Mouse (Mus musculus) layer of hippocampus, adult 18-20 months (tissue): ENCODE measurements around the gene Nfib. TPM values are rescaled to one million over a fixed set of nuclear protein-coding genes. Genes with fewer than 3 reads are reported as not detected.

Source experiments
- DNase-seq, 2 experiments: peaks; one replicate each; pipeline ENCODE4 v3.0.0; 2022; ENCODE audit warnings: low spot score in 2 of 2
- total RNA-seq, 2 experiments: library from RNA; stranded (reverse); gene quantifications; 2 replicates each; pipeline ENCODE4 v1.2.3; 2021

Gene Nfib
- total RNA-seq, 2 experiments from 2014 or later, result 153 to 156 TPM

GRCm38 (mm10) chr4:82474334-82474733 is 231.2 kb downstream of the Nfib start:
- no peak for DNase-seq

GRCm38 (mm10) chr4:82470938-82471320 is 234.6 kb downstream of the Nfib start:
- DNase-seq, result no peak

GRCm38 (mm10) chr4:82470212-82470937 is 235.2 kb downstream of the Nfib start:
- no peak for DNase-seq

GRCm38 (mm10) chr4:82468944-82469343 is 236.6 kb downstream of the Nfib start:
- DNase-seq, result no peak

- no peak for DNase-seq
Measured at GRCm38 (mm10) chr4:82466717-82467116, 238.8 kb downstream of the Nfib start.

- no peak for DNase-seq
Measured at GRCm38 (mm10) chr4:82466144-82466543, 239.4 kb downstream of the Nfib start.

GRCm38 (mm10) chr4:82464051-82464632 is 241.4 kb downstream of the Nfib start:
- peak in 1 of 2 experiments; percentile 51 for DNase-seq

GRCm38 (mm10) chr4:82463189-82463715 is 242.3 kb downstream of the Nfib start:
- no peak for DNase-seq

- DNase-seq, result no peak
Measured at GRCm38 (mm10) chr4:82461676-82462075, 243.9 kb downstream of the Nfib start.

GRCm38 (mm10) chr4:82458895-82459294 is 246.7 kb downstream of the Nfib start:
- peak in 1 of 2 experiments; percentile 55 for DNase-seq

GRCm38 (mm10) chr4:82456908-82457307 is 248.6 kb downstream of the Nfib start:
- DNase-seq, result no peak

- DNase-seq, result no peak
Measured at GRCm38 (mm10) chr4:82456323-82456713, 249.2 kb downstream of the Nfib start.

GRCm38 (mm10) chr4:82455617-82456322 is 249.8 kb downstream of the Nfib start:
- no peak for DNase-seq

GRCm38 (mm10) chr4:82454989-82455388 is 250.6 kb downstream of the Nfib start:
- peak; percentile 34 to 76 for DNase-seq

- DNase-seq, result no peak
Measured at GRCm38 (mm10) chr4:82453341-82453740, 252.2 kb downstream of the Nfib start.

- no peak for DNase-seq
Measured at GRCm38 (mm10) chr4:82452905-82453304, 252.6 kb downstream of the Nfib start.

GRCm38 (mm10) chr4:82447061-82447671 is 258.4 kb downstream of the Nfib start:
- DNase-seq, result peak; percentile 56 to 83

GRCm38 (mm10) chr4:82444078-82444477 is 261.5 kb downstream of the Nfib start:
- DNase-seq, result no peak

GRCm38 (mm10) chr4:82443441-82443840 is 262.1 kb downstream of the Nfib start:
- no peak for DNase-seq

GRCm38 (mm10) chr4:82443003-82443402 is 262.5 kb downstream of the Nfib start:
- no peak for DNase-seq

- DNase-seq, result no peak
Measured at GRCm38 (mm10) chr4:82440606-82441005, 264.9 kb downstream of the Nfib start.

- no peak for DNase-seq
Measured at GRCm38 (mm10) chr4:82439813-82440212, 265.7 kb downstream of the Nfib start.
